Mouse (Mus musculus): Measurements from ENCODE around the gene Prpf8.

The Prpf8 gene

DNA sequence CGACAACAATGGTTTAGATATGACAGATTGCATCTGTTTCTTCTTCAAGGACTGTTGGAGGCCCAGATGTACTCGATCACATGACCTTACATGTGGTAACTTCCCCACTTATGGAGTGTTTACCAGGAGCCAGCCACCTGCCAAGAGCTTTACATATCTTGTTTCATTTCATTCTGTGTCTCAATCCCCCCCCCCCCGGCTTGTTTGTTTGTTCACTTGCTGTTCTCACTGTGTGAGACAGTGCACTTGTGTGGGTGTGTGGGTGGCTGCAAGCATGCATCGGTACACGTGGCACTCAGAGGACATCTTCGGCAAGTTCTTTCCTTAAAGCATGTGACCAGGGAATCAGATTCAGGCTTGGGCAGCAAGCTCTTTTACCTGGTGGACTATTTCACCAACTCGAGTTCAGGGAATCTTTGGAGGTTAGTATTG lies 30.2 kb upstream of the Prpf8 start:
- H3K36me3 ChIP-seq (ENCODE audit: insufficient read depth, low read length) = peaks cover 17% of the 10 kb centered on the region
- H3K4me1 ChIP-seq (replicated peaks; ENCODE audit: low read depth, low read length) = peaks cover 72% of the 10 kb centered on the region
- H3K27me3 ChIP-seq (ENCODE audit: insufficient read depth, low read length) = peaks cover 27% of the 10 kb centered on the region
- no peaks in the 10 kb centered on the region for H3K9me3 ChIP-seq (ENCODE audit: low read length)
- TF ChIP-seq NANOG (IDR thresholded peaks at IDR 0.05; ENCODE audit: borderline replicate concordance, low read length) = no peak
- no peak for TF ChIP-seq CTCF (conservative IDR thresholded peaks at IDR 0.05; ENCODE audit: low read length)
- no peak for TF ChIP-seq POU5F1 (IDR thresholded peaks at IDR 0.05; ENCODE audit: borderline replicate concordance, low read length)
- H3K4me3 ChIP-seq (replicated peaks; ENCODE audit: low read length) = no peak overlapping the region

DNA sequence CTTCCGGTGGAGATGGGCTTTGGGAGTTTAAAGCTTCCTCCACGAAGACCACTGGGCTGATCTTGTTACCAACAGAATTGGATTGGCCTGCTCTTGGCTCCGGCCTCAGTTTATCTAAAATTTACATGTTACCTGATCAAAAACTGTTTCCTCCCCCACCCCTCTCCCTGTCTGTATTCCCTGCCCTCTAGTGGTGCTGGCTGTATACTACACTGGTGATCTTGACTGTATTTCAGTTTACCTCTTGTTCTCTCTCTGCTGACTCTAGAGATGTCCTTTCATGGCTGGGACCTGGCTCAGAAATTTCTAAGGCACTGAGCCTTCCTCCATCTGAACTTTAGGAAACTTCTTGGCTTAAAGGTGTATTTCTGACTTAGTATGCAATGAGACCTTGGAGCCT lies 28.4 kb upstream of the Prpf8 start:
- Histone ChIP-seq H3K36me3 (ENCODE audit: insufficient read depth, low read length) (0 out of 2 replicates have a peak, but pooled peaks cover 2% of the 10 kb centered on the region), H3K4me3 (replicated peaks; ENCODE audit: low read length) (no peak overlapping the region), H3K9me3 (ENCODE audit: low read length) (no peaks in the 10 kb centered on the region), H3K4me1 (replicated peaks; ENCODE audit: low read depth, low read length) (peaks cover 74% of the 10 kb centered on the region), H3K27me3 (ENCODE audit: insufficient read depth, low read length) (peaks cover 13% of the 10 kb centered on the region)
- TF ChIP-seq NANOG (IDR thresholded peaks at IDR 0.05; ENCODE audit: borderline replicate concordance, low read length) = no peak
- peak; percentile 89 for TF ChIP-seq CTCF (conservative IDR thresholded peaks at IDR 0.05; ENCODE audit: low read length)
- no peak for TF ChIP-seq POU5F1 (IDR thresholded peaks at IDR 0.05; ENCODE audit: borderline replicate concordance, low read length)

DNA sequence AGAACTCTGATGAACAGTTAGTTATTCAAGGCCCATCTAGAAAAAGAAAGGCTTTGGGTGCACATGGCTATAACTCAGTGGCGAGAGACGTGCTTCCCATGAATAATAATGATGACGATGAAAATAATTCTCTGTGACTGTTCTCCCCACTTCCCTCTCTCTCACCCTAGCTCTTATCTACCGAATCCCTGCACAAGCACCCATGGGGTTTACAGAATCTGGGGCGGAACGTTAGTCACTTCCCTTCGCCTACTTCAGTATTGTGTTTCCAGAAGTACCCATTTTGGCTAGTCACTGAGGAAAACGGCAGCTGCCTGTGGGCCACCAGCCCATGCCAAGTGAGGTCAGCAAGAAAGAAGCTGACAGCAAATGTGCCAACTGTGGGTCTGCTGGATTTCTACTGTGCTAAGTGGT lies 28.0 kb upstream of the Prpf8 start:
- H3K4me1 ChIP-seq (replicated peaks; ENCODE audit: low read depth, low read length) = peaks cover 74% of the 10 kb centered on the region
- H3K9me3 ChIP-seq (ENCODE audit: low read length) = no peaks in the 10 kb centered on the region
- peaks cover 2% of the 10 kb centered on the region for H3K36me3 ChIP-seq (ENCODE audit: insufficient read depth, low read length)
- peaks cover 8% of the 10 kb centered on the region for H3K27me3 ChIP-seq (ENCODE audit: insufficient read depth, low read length)
- H3K4me3 ChIP-seq (replicated peaks; ENCODE audit: low read length) = no peak overlapping the region
- no peak for TF ChIP-seq POU5F1 (IDR thresholded peaks at IDR 0.05; ENCODE audit: borderline replicate concordance, low read length)

DNA sequence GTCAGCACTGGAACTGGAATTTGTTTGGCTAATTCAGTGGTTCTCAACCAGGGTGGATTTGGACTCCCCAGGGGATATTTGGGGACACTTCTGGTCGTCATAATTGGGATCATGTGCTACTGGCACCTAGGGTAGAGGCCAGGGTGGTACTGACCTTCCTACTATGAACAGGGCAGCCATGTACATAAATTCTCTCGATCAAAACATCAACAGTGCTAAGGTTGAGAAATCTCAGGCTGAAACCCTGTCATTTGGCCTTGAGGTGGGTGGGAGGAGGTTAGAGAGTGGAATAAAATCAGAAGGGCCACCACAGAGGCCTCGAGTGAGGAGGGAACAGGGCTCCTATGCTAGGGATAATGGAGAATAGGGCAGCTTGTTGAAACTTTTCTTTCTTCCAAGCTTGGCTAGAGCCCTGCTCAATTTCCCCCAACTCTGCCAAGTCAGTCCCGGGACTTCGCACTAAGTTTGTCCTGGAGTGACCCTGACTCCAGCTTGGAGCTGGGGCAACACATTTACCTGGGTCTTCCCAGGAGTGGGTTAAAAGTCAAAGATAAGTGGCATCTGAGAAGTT lies 27.4 kb upstream of the Prpf8 start:
- Histone ChIP-seq H3K9me3 (ENCODE audit: low read length) (no peaks in the 10 kb centered on the region), H3K27me3 (ENCODE audit: insufficient read depth, low read length) (peaks cover 3% of the 10 kb centered on the region), H3K36me3 (ENCODE audit: insufficient read depth, low read length) (peaks cover 8% of the 10 kb centered on the region), H3K4me1 (replicated peaks; ENCODE audit: low read depth, low read length) (peaks cover 71% of the 10 kb centered on the region), H3K4me3 (replicated peaks; ENCODE audit: low read length) (peak overlapping the region; percentile 77; the same call in 1 of the 2 replicates)
- TF ChIP-seq POU5F1 (IDR thresholded peaks at IDR 0.05; ENCODE audit: borderline replicate concordance, low read length) = no peak
- TF ChIP-seq NANOG (IDR thresholded peaks at IDR 0.05; ENCODE audit: borderline replicate concordance, low read length) = no peak
- TF ChIP-seq CTCF (conservative IDR thresholded peaks at IDR 0.05; ENCODE audit: low read length) = no peak

DNA sequence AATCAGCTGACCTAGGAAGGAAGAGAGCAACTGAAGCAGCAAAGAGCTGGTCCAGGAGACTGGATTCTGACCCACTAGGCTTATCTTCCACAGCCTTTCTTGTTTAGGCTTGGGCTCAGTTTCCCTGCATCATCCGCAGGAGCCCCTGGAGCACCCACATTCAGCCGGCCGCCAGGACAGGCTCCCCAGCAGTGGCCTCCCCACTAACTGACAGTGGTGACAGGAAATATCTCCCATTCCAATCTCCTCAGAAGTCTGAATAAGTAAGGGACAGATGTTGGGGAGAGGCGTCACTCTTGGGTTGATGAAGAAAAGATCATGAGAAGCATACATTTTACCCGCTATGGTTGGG lies 26.9 kb upstream of the Prpf8 start:
- no peaks in the 10 kb centered on the region; the same call in 1 of the 2 replicates for H3K27me3 ChIP-seq (ENCODE audit: insufficient read depth, low read length)
- peak overlapping the region; percentile 77 for H3K4me3 ChIP-seq (replicated peaks; ENCODE audit: low read length)
- peaks cover 13% of the 10 kb centered on the region for H3K36me3 ChIP-seq (ENCODE audit: insufficient read depth, low read length)
- H3K4me1 ChIP-seq (replicated peaks; ENCODE audit: low read depth, low read length) = peaks cover 72% of the 10 kb centered on the region
- TF ChIP-seq CTCF (conservative IDR thresholded peaks at IDR 0.05; ENCODE audit: low read length) (no peak), NANOG (IDR thresholded peaks at IDR 0.05; ENCODE audit: borderline replicate concordance, low read length) (no peak), POU5F1 (IDR thresholded peaks at IDR 0.05; ENCODE audit: borderline replicate concordance, low read length) (no peak)
- no peaks in the 10 kb centered on the region for H3K9me3 ChIP-seq (ENCODE audit: low read length)

DNA sequence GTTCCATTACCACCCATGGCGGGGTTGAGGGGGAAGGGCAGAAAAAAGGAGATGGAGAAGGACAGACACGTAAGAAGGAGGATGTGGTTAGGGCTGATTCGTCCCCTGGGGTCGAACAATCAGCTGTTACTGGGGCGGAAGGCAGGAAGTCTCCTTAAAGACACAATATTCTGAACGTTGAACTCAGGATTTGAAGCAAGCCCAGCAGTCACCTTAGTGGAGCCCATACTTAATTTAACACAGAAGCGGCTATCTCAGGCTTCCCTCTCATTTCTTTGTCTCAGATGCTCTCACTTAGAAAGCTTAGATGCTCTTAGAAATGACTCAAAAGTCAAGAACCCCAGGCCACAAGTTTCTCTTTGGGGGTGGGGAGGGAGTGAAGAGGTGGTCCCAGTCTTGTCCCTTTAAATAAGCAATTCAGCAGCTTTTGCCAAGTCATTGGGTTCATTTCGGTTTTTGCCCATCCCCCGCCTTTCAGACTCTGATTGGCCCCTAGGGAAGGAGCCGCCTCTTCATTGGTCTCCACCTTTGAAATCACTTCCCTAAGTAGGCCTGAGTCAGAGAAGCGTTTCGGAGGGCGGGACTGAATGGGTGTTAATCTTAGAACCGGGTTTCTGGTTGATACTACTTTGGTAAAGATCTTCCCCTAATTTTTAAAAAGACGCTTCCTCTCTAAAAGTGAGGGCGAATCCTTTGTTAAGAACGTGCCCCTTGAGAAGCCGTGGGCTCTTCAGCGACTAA lies 26.3 kb upstream of the Prpf8 start:
- Histone ChIP-seq H3K36me3 (ENCODE audit: insufficient read depth, low read length) (peaks cover 18% of the 10 kb centered on the region), H3K4me1 (replicated peaks; ENCODE audit: low read depth, low read length) (peaks cover 72% of the 10 kb centered on the region), H3K27me3 (ENCODE audit: insufficient read depth, low read length) (no peaks in the 10 kb centered on the region), H3K4me3 (replicated peaks; ENCODE audit: low read length) (peak overlapping the region; percentile 77), H3K9me3 (ENCODE audit: low read length) (no peaks in the 10 kb centered on the region)
- TF ChIP-seq POU5F1 (IDR thresholded peaks at IDR 0.05; ENCODE audit: borderline replicate concordance, low read length) (no peak), NANOG (IDR thresholded peaks at IDR 0.05; ENCODE audit: borderline replicate concordance, low read length) (no peak; the same call in 1 of the 2 replicates), CTCF (conservative IDR thresholded peaks at IDR 0.05; ENCODE audit: low read length) (no peak)

DNA sequence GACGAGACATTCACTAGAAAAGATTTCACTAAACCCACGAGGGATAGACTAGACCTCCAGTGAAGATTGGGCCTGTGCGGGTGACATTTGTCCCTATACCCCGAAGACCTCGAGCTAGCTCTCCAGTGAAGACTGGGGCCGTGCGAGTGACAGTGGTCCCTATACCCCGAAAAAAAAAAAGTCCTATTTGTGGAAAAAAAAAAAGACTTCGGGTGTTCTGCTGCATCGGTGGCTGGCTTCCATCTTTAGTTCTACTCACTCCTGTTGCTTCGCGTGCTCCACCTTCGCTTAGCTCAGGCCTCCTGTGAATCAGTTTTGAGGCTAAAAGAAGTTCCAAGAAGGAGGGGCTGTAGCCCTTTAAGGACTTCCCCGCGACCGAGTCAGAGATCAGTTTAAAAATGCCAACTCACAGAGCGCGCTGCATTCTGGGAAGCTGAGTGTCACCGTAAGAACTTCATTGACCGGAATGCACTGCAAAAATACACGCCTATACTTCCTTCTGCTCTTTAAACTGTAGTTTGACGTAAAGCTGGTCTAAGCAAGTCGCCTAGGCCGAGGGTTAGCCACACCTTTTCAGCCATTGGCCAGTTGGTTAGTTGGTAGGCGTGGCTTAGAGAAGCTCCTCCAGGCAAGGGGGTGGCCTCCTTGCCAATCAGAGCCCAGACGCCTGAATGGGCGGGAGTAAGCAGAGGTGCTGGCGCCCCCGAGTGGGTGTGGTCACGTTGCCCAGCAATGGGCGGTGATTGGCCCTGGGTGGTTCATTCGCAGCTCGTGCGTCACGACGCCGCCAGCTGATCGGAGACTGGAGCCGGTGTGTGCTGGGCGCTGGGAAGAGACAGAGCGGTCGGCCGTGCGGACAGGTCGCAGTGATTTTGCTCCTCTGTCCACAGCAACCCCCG lies 25.5 kb upstream of the Prpf8 start, which contains the start of gene Tlcd2:
Tlcd2 (plus strand) TSS at position 872 of the 899 bp plus-strand sequence.
- TF ChIP-seq CTCF (conservative IDR thresholded peaks at IDR 0.05; ENCODE audit: low read length) (no peak), NANOG (IDR thresholded peaks at IDR 0.05; ENCODE audit: borderline replicate concordance, low read length) (no peak), POU5F1 (IDR thresholded peaks at IDR 0.05; ENCODE audit: borderline replicate concordance, low read length) (no peak)
- H3K9me3 ChIP-seq (ENCODE audit: low read length) = no peaks in the 10 kb centered on the region
- peaks cover 26% of the 10 kb centered on the region for H3K36me3 ChIP-seq (ENCODE audit: insufficient read depth, low read length)
- H3K4me3 ChIP-seq (replicated peaks; ENCODE audit: low read length) = peak within 1 kb of the TSS; percentile 88
- no peaks in the 10 kb centered on the region for H3K27me3 ChIP-seq (ENCODE audit: insufficient read depth, low read length)
- peaks cover 65% of the 10 kb centered on the region for H3K4me1 ChIP-seq (replicated peaks; ENCODE audit: low read depth, low read length)

DNA sequence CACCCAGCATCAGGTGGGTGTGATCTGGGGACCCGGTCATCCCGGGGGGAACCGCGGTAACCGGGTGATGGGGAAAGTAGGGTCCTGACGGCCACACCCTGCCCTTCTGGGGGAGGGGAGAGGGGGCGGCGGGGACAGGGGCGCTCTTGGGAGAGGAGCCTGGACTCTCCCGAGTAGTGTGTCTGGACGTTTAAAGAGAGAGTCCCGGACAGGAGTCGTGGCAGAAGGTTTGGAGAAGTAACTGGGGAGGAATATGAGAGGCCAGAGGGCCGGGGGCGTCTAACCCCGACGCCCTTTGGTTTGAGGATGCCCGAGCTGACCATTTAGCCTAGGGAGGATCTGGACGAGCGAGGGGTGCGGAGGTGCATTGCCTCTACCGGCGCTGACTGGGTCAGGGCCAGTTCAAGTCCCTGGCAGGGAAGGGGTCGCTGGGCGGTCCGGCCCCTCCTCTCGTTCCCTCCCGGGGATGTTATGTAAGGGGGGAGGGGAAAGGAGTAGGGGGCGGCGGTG lies 24.8 kb upstream of the Prpf8 start:
- H3K36me3 ChIP-seq (ENCODE audit: insufficient read depth, low read length) = peaks cover 27% of the 10 kb centered on the region
- H3K27me3 ChIP-seq (ENCODE audit: insufficient read depth, low read length) = no peaks in the 10 kb centered on the region

More for the DNA sequence above, 24.8 kb upstream of the Prpf8 start:
- H3K4me1 ChIP-seq (replicated peaks; ENCODE audit: low read depth, low read length) = peaks cover 62% of the 10 kb centered on the region
- H3K9me3 ChIP-seq (ENCODE audit: low read length) = no peaks in the 10 kb centered on the region
- no peak for TF ChIP-seq NANOG (IDR thresholded peaks at IDR 0.05; ENCODE audit: borderline replicate concordance, low read length)
- TF ChIP-seq CTCF (conservative IDR thresholded peaks at IDR 0.05; ENCODE audit: low read length) = no peak
- no peak for TF ChIP-seq POU5F1 (IDR thresholded peaks at IDR 0.05; ENCODE audit: borderline replicate concordance, low read length)
- H3K4me3 ChIP-seq (replicated peaks; ENCODE audit: low read length) = peak overlapping the region; percentile 88

Data from E14TG2a.4 (cell line).